Mouse (Mus musculus): ENCODE measurements at regions not wholly inside any gene's neighbourhood (a gene's known extent, or its start where the extent isn't known, plus 50 kb on each side); places are given as distances from the start of the nearest gene placed in this dataset.

- DNase-seq = peak; percentile 1
Measured at GRCm38 (mm10) chrX:169554359-169554758, 130.6 kb upstream of the Mid1 start.

GRCm38 (mm10) chrX:169552851-169553250 is 132.1 kb upstream of the Mid1 start:
- no peak for DNase-seq

- DNase-seq = no peak
Measured at GRCm38 (mm10) chrX:169544037-169544436, 141.0 kb upstream of the Mid1 start.

DNA sequence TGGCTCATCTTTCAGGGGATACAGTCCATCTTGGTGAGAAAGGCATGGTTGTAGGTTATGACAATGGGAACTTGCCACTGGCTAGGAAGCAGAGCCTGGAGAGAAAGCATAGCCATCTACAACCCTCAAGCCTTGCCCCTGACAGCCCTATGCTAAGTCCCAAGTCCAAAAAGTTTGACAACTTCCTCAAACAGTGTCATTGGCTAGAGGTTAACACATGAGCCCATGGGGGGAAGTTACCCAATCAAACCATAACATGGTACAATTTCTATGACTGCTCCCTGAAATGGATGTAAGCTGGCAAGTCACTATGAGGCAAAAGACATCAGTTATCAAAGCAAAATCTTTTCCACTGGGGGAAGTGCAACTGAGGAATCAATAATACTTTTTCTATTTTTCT is 176.8 kb upstream of the Mid1 start:
- no peak for DNase-seq

- DNase-seq = no peak
Measured at GRCm38 (mm10) chrX:169493577-169493976, 173.4 kb upstream of the Hccs start.

- no peak for DNase-seq
Measured at GRCm38 (mm10) chrX:169473518-169473917, 153.3 kb upstream of the Hccs start.

DNA sequence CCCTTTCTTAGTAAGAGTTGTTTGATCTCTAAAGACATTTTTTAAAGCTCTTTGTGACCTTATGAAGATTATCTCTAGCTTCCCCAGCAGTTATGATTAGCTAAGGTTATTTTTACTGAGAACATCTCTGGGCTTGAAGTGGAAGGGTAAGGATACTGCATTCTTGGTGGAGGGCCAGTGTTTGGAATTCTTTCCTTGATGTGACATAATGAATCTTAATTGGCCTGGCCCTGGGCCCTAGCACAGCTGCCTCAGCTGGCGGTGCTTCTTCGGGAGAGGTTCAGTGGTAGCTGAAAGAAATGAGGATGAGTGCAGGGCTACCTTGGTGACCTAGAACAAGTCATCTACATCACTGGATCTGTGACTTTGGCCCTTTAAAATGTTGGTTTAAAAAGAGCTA is 150.5 kb upstream of the Hccs start:
- peak; percentile 31 for DNase-seq

GRCm38 (mm10) chrX:169450159-169450558 is 130.0 kb upstream of the Hccs start:
- DNase-seq = no peak

GRCm38 (mm10) chrX:169439546-169439945 is 119.4 kb upstream of the Hccs start:
- DNase-seq = no peak

GRCm38 (mm10) chrX:169438626-169439025 is 118.5 kb upstream of the Hccs start:
- peak; percentile 16 for DNase-seq

DNA sequence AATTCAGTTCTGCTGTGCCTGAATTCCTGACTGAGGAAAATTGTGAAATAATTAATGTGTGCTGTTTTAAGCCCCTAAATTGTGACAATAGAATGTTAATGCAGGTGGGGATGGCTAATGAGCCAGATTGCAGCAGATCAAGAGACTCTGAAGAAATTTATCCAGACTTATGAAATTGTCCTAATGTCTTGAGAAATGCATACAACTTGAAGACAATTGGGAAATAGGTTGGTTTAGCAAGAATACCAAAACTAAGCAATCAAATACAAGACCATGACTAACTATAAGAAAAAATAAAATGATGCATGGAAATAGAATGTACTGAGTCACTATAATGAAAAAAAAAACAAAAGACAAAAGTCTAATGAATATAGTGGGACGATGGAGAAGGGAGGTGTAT is 113.7 kb upstream of the Hccs start:
- DNase-seq = no peak

- no peak for DNase-seq
Measured at GRCm38 (mm10) chrX:169396825-169397224, 76.7 kb upstream of the Hccs start.

- DNase-seq = no peak
Measured at GRCm38 (mm10) chrX:169386640-169387039, 66.5 kb upstream of the Hccs start.

Data from lung, postnatal 10 days (tissue).